Mouse (Mus musculus): ENCODE measurements around the gene Vps13a. TPM values are rescaled to one million over a fixed set of nuclear protein-coding genes. Genes with fewer than 3 reads are reported as not detected.
A peak's percentile ranks its signal among the peaks of the same experiment; 100 is the strongest.
"Not testable (repeated sequence)": the region's sequence is repeated elsewhere in the genome, so short reads cannot be mapped to it uniquely, and the experiment has no call there.

The Vps13a gene
- polyA plus RNA-seq, 1 experiment from 2014 or later, result 7.0 TPM

DNA sequence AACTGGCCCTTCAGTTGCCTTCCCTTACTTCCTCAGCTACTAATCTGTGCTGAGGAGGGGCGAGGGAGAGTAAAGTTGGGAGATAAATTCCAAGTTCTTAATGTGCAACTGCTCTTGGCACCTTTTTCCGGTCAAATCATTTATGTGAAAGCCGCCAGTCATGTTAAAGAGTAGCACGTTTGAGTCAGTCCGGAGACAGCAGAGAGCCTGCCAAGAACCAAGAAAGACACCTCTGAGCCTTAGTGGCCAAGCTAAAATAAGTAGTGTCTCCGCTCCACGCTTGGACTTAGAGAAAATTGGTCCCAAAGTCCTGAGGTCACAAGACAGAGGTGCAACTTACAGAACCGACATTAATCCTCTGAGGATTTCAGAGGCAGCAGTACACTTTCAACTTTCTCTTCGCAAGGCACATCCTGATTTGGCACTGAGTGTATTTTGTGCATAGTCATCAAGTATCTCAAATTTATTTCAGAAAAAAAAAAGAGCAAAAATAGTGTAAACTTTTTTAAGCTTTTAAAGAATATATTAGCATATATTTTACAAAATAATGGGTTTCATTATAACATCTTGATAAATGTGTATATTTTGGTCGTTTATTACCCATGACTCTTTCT, 780 bp upstream of the Vps13a start:
- 15% methylated on average over 10 of the region's 10 CpGs for WGBS
- DNase-seq (ENCODE audit: low spot score), result no peak
- H3K36me3 ChIP-seq, result no peaks in the 10 kb centered on the region
- peaks cover 5% of the 10 kb centered on the region; the same call in 1 of the 2 replicates for H3K4me1 ChIP-seq
- no peak overlapping the region for H3K27ac ChIP-seq
- no peaks in the 10 kb centered on the region for H3K9me3 ChIP-seq (replicated peaks)
- H3K4me3 ChIP-seq, result peak overlapping the region; percentile 79
- peaks cover 17% of the 10 kb centered on the region for H3K27me3 ChIP-seq (ENCODE audit: low read depth, poor library complexity, severe bottlenecking)

DNA sequence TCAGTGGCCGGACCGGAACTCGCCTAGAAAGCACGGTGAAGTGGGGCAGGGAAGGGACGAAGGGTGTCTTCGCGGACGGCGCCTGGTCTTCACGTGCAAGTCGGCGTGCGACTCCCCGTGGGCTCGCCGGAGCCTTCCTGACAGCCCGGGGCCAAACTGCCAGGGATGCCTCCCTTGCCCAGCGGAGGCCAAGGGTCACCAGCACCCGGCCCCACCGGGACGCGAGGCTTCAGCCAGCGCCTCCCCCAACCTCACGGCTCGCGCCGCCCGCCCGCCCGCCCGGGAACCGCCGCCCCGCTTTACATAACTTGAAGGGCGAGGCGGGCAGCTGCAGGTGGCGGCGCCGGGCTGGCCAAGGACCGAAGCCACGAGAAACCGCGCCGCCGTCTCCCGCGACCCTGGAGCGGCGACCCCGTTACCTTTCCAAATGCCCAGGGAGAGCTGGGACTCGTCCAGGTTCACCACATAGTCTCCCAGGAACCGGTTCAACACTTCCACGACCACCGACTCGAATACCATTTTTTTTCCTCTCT, 416 bp downstream of the Vps13a start:
- peaks cover 17% of the 10 kb centered on the region for H3K27me3 ChIP-seq (ENCODE audit: low read depth, poor library complexity, severe bottlenecking)
- DNase-seq (ENCODE audit: low spot score), result no peak
- no peaks in the 10 kb centered on the region for H3K36me3 ChIP-seq
- peak overlapping the region; percentile 79 for H3K4me3 ChIP-seq
- peak overlapping the region; percentile 83 for H3K27ac ChIP-seq
- peaks cover 5% of the 10 kb centered on the region; the same call in 1 of the 2 replicates for H3K4me1 ChIP-seq
- H3K9me3 ChIP-seq (replicated peaks), result no peaks in the 10 kb centered on the region
- under 1% methylated on average over 41 of the region's 55 CpGs for WGBS

DNA sequence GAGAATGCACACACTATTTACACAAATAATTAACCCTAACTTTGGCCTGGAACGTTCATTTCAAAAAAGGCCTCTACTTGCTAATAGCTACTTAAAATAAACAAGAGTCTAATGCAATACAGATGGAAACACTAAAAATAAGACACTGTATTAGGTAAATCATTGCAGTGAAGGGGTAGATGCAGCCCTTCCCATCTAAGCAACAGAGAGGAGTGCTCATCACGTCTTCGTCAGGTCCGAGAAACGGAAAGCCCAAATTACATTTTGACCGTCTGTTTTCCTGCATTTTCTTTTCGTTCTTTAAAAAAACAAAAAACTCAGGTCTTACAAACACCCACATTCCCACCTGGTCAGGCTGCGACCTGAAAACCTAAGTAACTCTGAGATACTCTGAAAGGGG, 947 bp downstream of the Vps13a start:
- Histone ChIP-seq H3K36me3 (no peaks in the 10 kb centered on the region), H3K9me3 (replicated peaks) (no peaks in the 10 kb centered on the region), H3K4me3 (peak overlapping the region; percentile 79), H3K27ac (no peak overlapping the region), H3K27me3 (ENCODE audit: low read depth, poor library complexity, severe bottlenecking) (peaks cover 17% of the 10 kb centered on the region), H3K4me1 (peaks cover 5% of the 10 kb centered on the region; the same call in 1 of the 2 replicates)
- DNase-seq (ENCODE audit: low spot score), result no peak
- WGBS, result 20% methylated on average over 8 of the region's 8 CpGs

DNA sequence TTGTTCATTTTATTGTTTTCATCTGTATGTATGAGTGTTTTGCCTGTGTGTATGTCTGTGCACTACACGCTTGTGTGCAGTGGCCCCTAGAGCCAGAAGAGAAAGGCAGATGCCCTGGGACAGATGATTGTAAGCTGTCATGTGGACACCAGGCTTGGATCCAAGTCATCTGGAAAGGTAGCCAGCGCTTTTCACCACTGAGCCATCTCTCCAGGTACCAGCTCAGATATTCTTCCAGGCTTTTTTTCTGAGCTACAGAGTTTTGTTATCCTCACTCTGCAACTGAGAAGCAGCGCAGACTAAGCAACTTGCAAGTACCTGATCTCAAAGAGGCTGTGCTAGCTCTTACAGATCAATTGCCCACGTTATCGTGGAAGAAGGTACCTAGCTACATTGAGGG, 1.5 kb downstream of the Vps13a start:
- peaks cover 5% of the 10 kb centered on the region; the same call in 1 of the 2 replicates for H3K4me1 ChIP-seq
- 80% methylated on average over 5 of the region's 5 CpGs for WGBS
- no peak overlapping the region for H3K27ac ChIP-seq
- H3K9me3 ChIP-seq (replicated peaks), result no peaks in the 10 kb centered on the region
- peaks cover 17% of the 10 kb centered on the region for H3K27me3 ChIP-seq (ENCODE audit: low read depth, poor library complexity, severe bottlenecking)
- H3K4me3 ChIP-seq, result no peak overlapping the region
- no peak for DNase-seq (ENCODE audit: low spot score)
- no peaks in the 10 kb centered on the region for H3K36me3 ChIP-seq

DNA sequence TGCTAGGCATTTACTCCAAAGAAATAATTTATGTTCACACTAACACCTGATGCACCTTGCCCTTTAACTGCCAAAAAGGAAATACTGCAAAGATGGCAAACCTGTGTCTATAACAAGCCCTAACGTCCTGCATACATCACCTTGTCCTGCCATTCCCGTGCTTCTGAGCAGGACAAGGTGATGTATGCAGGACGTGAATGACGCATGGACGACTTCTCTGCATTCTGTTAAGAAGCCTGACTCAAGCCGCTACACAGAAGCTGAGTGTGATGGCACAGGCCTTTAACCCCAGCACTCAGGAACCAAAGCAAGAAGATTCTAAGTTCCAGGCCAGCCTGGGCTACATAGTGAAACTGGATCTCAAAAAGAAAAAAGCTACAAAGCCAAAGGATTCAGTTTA, 2.2 kb downstream of the Vps13a start:
- Histone ChIP-seq H3K27ac (no peak overlapping the region), H3K4me3 (no peak overlapping the region), H3K9me3 (replicated peaks) (no peaks in the 10 kb centered on the region), H3K27me3 (ENCODE audit: low read depth, poor library complexity, severe bottlenecking) (peaks cover 17% of the 10 kb centered on the region), H3K36me3 (no peaks in the 10 kb centered on the region), H3K4me1 (peaks cover 5% of the 10 kb centered on the region; the same call in 1 of the 2 replicates)
- WGBS, result 79% methylated on average over 6 of the region's 6 CpGs
- DNase-seq (ENCODE audit: low spot score), result no peak

DNA sequence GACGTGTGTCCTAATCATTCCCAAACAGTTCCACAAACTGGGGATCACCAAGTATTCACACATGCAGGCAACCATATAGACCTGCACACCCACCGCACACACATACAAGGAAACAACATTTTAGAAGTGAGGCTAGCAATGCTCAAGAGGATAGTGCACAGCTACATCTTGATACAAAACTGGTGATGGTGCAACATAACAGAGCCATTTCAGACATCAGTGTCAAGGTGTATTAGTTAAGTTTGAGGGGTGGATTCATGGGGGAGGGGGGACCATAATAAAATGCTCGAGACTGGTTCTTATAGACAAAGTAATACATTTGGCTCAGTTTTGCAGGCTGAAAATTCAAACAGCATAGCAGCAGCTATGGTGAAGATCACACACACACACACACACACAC, 2.8 kb downstream of the Vps13a start:
- DNase-seq (ENCODE audit: low spot score), result no peak
- Histone ChIP-seq H3K36me3 (no peaks in the 10 kb centered on the region), H3K27ac (no peak overlapping the region), H3K4me3 (no peak overlapping the region), H3K9me3 (replicated peaks) (no peaks in the 10 kb centered on the region), H3K4me1 (peaks cover 5% of the 10 kb centered on the region; the same call in 1 of the 2 replicates), H3K27me3 (ENCODE audit: low read depth, poor library complexity, severe bottlenecking) (peaks cover 16% of the 10 kb centered on the region)
- 84% methylated on average over 3 of the region's 3 CpGs for WGBS

DNA sequence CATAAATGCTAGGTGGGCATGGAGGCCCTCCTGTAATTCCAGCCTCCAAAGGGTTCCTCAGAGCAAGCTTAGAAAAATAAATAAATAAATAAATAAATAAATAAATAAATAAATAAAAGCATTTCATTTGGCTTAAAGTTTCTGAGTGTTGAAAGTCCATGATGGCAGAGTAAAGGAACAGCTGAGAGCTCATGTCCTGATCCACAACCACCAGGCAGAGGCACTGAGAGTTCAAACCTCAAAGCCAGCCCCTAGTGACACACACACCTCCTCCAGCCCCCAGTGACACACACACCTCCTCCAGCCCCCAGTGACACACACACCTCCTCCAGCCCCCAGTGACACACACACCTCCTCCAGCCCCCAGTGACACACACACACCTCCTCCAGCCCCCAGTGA, 3.3 kb downstream of the Vps13a start:
- H3K36me3 ChIP-seq; H3K4me3 ChIP-seq; DNase-seq (ENCODE audit: low spot score); H3K4me1 ChIP-seq; H3K9me3 ChIP-seq (replicated peaks); H3K27ac ChIP-seq: not testable (repeated sequence)
- peaks cover 11% of the 10 kb centered on the region for H3K27me3 ChIP-seq (ENCODE audit: low read depth, poor library complexity, severe bottlenecking)

DNA sequence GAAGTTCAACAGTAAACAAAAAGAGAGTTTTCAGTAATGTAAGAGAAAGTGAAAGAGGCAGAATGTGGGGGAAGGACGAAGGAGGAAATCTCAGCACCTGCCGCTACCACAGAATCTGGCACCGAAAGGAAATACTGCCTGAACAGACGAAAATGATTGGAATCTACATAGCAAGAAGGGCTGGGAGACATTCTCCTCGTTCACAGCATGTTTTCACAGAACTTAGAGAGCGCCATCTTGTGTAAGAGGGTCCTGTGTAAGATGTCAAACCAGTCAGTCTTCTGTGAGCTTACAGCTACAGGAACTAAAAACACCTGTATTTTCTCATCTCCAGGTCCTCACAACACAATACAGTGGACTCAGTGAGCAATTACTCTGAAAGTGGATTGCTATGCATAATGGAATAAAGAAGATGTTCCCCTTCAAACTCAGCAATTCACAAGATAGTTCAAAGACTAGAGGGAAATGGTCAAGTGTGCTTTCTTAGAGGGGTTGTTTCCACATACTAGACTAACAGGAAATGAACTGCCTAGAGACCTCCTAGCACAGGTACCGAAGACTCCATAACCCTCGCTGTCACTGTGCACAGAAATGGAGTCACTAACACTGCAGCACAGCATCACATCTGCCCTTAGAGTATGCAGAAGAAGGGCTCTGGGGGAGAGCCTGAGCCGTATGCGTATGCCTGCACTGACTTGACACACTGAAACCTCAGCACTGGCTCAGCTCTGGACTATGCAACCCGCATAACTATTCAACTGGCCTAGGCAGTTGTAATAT, 7.3 kb downstream of the Vps13a start:
- no peak overlapping the region for H3K27ac ChIP-seq
- H3K4me1 ChIP-seq, result no peaks in the 10 kb centered on the region
- H3K4me3 ChIP-seq, result no peak overlapping the region
- H3K9me3 ChIP-seq (replicated peaks), result no peaks in the 10 kb centered on the region
- 71% methylated on average over 11 of the region's 11 CpGs for WGBS
- H3K36me3 ChIP-seq, result no peaks in the 10 kb centered on the region
- H3K27me3 ChIP-seq (ENCODE audit: low read depth, poor library complexity, severe bottlenecking), result no peaks in the 10 kb centered on the region
- DNase-seq (ENCODE audit: low spot score), result no peak

DNA sequence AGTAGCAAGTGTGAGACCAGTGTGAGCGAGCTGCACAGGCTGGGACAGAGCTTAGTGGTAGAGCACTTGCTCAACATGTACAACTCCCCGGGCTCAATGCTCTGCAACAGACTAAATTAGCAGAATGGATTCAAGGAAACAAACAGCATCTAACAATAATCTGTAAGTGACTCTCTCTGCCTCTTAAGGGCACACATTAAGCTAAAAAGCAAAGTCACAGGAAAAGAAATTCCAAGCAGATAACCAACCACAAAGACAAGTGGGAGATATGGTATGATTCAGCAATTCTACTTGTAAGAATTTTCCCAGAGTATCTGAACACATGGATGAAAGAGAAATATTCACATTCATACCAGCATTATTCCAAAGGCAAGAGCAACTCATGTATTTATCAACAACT, 13.3 kb downstream of the Vps13a start:
- H3K36me3 ChIP-seq, result no peaks in the 10 kb centered on the region
- no peaks in the 10 kb centered on the region for H3K27me3 ChIP-seq (ENCODE audit: low read depth, poor library complexity, severe bottlenecking)
- no peak overlapping the region for H3K4me3 ChIP-seq
- no peaks in the 10 kb centered on the region for H3K4me1 ChIP-seq
- no peak overlapping the region for H3K27ac ChIP-seq
- no peaks in the 10 kb centered on the region for H3K9me3 ChIP-seq (replicated peaks)
- DNase-seq (ENCODE audit: low spot score), result no peak
- 93% methylated on average over 2 of the region's 2 CpGs for WGBS

DNA sequence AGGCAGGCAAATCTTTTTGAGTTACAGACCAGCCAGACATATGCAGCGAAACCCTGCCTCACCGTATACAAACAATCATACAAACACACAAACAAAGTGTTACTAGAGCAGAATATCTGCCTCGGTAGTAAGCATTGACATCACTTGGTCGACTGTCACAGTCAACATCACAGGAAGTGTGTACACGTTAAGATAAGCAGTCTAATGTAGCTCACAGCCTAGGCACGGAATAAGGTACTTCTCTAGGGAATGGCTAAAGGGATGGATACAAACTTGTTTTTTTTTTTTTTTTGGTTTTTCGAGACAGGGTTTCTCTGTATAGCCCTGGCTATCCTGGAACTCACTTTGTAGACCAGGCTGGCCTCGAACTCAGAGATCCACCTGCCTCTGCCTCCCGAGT, 23.3 kb downstream of the Vps13a start:
- H3K4me3 ChIP-seq; H3K27me3 ChIP-seq (ENCODE audit: low read depth, poor library complexity, severe bottlenecking); H3K27ac ChIP-seq; H3K4me1 ChIP-seq; DNase-seq (ENCODE audit: low spot score); H3K36me3 ChIP-seq; H3K9me3 ChIP-seq (replicated peaks): not testable (repeated sequence)
- WGBS, result 93% methylated on average over 9 of the region's 9 CpGs

DNA sequence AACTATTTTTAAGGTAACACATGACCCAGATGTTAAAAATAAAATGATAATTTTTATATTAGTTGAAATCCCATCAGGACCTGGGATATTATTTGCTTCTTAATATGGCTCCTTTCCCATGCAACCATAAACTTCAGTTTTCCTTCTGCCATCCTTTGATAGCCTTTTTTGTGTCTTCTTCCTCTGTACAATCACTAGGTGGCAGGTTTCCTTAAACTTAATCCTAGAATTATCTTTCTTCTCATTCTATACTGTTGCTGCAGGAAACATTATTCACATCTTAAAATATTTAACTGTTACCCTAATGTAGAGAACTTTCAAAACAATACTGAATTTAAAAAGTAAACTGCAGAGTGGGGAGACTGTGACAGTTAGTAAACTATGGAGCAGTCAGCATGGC, 24.9 kb downstream of the Vps13a start:
- DNase-seq (ENCODE audit: low spot score), result no peak
- H3K4me3 ChIP-seq, result no peak overlapping the region
- H3K36me3 ChIP-seq, result 0 out of 2 replicates have a peak, but pooled peaks cover 2% of the 10 kb centered on the region
- no peaks in the 10 kb centered on the region for H3K27me3 ChIP-seq (ENCODE audit: low read depth, poor library complexity, severe bottlenecking)
- no peak overlapping the region for H3K27ac ChIP-seq
- no peaks in the 10 kb centered on the region for H3K4me1 ChIP-seq
- no peaks in the 10 kb centered on the region for H3K9me3 ChIP-seq (replicated peaks)

DNA sequence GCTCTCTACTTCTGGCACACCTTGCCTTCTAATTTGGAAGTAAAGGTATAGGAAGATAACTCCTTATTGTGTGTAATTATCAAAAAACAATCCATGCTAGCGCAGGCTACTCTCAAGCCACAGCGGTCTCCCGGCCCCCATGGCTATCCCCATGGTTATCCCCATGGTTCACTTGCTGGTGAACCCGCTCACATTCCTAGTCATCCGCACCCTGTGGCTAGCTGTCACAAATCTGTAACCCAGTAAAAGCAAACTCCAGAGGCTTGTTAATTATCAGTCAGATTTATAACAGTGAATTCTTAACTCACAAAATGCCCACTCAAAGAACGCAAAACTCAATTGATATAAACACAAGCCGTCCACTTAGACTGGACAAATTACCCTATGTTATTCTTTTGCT, 25.5 kb downstream of the Vps13a start:
- H3K4me3 ChIP-seq, result no peak overlapping the region
- H3K4me1 ChIP-seq, result no peaks in the 10 kb centered on the region
- H3K36me3 ChIP-seq, result 0 out of 2 replicates have a peak, but pooled peaks cover 2% of the 10 kb centered on the region
- H3K9me3 ChIP-seq (replicated peaks), result no peaks in the 10 kb centered on the region
- WGBS, result 93% methylated on average over 7 of the region's 7 CpGs
- H3K27ac ChIP-seq, result no peak overlapping the region
- no peaks in the 10 kb centered on the region for H3K27me3 ChIP-seq (ENCODE audit: low read depth, poor library complexity, severe bottlenecking)
- DNase-seq (ENCODE audit: low spot score), result no peak

DNA sequence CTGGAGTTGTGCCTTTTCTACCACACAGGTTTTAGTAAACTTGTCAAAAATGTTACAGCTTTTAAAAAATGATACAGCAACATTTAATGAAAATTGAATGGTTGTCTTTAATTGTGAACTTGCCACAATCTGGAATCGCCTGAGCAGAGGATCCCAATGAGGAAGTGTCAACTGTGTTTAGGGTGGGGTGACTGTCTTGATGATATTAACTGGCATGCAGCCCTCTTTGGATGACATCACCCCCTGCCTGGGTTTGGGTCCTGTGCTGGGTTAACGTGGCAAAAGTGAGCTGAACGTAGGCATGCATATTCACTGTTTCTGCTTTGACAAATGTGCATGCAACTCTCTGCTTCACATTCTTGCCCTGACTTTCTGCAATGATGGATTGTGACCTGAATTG, 27.6 kb downstream of the Vps13a start:
- no peaks in the 10 kb centered on the region for H3K27me3 ChIP-seq (ENCODE audit: low read depth, poor library complexity, severe bottlenecking)
- H3K4me3 ChIP-seq, result no peak overlapping the region
- no peaks in the 10 kb centered on the region for H3K4me1 ChIP-seq
- no peak overlapping the region for H3K27ac ChIP-seq
- DNase-seq (ENCODE audit: low spot score), result no peak
- 0 out of 2 replicates have a peak, but pooled peaks cover 2% of the 10 kb centered on the region for H3K36me3 ChIP-seq
- no peaks in the 10 kb centered on the region for H3K9me3 ChIP-seq (replicated peaks)
- WGBS, result 82% methylated on average over 3 of the region's 3 CpGs

Measured in limb, embryonic 10.5 days (tissue).